Mouse (Mus musculus) kidney, adult 2 months (tissue): ENCODE data around the gene Pld1.

Experiments
- CTCF ChIP-seq: fragments of 200-500 bp; conservative IDR thresholded peaks from 2 replicates; pipeline ENCODE4 v1.5.1; 2011; ENCODE audit warnings: low read depth, mild to moderate bottlenecking, control low read depth, low read length, moderate library complexity, mixed read lengths; ENCODE audit not compliant: insufficient read depth, insufficient read length
- POLR2A ChIP-seq: fragments of 200-500 bp; IDR thresholded peaks from one replicate; pipeline ENCODE4 v1.6.1; 2011; ENCODE audit warnings: low read depth, low read length, control low read depth

GRCm38 (mm10) chr3:27984620-27985019, 46.1 kb downstream of the Pld1 start:
- TF ChIP-seq CTCF (no peak), POLR2A (no peak)
